Mouse (Mus musculus) heart, embryonic 14.5 days (tissue): ENCODE results near the gene Pik3ca. TPM values are rescaled to one million over a fixed set of nuclear protein-coding genes. Genes with fewer than 3 reads are reported as not detected.

Experiments
- ATAC-seq: fragments of 200-750 bp; cut with Nextera tagmentation; 2 replicates; pipeline ENCODE4 v1.8.0; 2017; ENCODE audit warnings: low read depth, moderate TSS enrichment; ENCODE audit not compliant: insufficient number of reproducible peaks, insufficient read depth, low FRiP score
- H3K27ac ChIP-seq, 2 experiments: fragments of 200-500 bp in 1 of 2; fragments of 300-500 bp in 1 of 2; sonication (generic) in 1 of 2; replicated peaks in 1 of 2; 2 replicates each; pipeline ENCODE4 v1.5.1; 2012 to 2014; ENCODE audit warnings: low read depth in 2 of 2, low read length in 2 of 2, control low read depth in 1 of 2, mild to moderate bottlenecking in 1 of 2, mixed read lengths in 1 of 2; ENCODE audit not compliant: control insufficient read depth in 1 of 2, insufficient read depth in 1 of 2
- H3K27me3 ChIP-seq: fragments of 300-500 bp; sonication (generic); 2 replicates; pipeline ENCODE4 v1.6.1; 2014; ENCODE audit warnings: mild to moderate bottlenecking, low read length, control low read depth; ENCODE audit not compliant: control insufficient read depth, insufficient read depth
- H3K36me3 ChIP-seq: fragments of 300-500 bp; sonication (generic); 2 replicates; pipeline ENCODE4 v1.6.1; 2014; ENCODE audit warnings: mild to moderate bottlenecking, control low read depth, low read length, mixed read lengths; ENCODE audit not compliant: control insufficient read depth, insufficient read depth
- H3K4me1 ChIP-seq, 2 experiments: fragments of 200-500 bp in 1 of 2; fragments of 300-500 bp in 1 of 2; sonication (generic) in 1 of 2; 2 replicates each; pipeline ENCODE4 v1.6.1; 2012 to 2014; ENCODE audit warnings: low read length in 2 of 2, control low read depth in 1 of 2, mixed read lengths in 1 of 2; ENCODE audit not compliant: control insufficient read depth in 2 of 2, insufficient read depth in 2 of 2
- H3K4me2 ChIP-seq: fragments of 300-500 bp; sonication (generic); 2 replicates; pipeline ENCODE4 v1.6.1; 2014; ENCODE audit warnings: mild to moderate bottlenecking, low read length
- H3K4me3 ChIP-seq, 2 experiments: fragments of 200-500 bp in 1 of 2; fragments of 300-500 bp in 1 of 2; sonication (generic) in 1 of 2; 2 replicates each; pipeline ENCODE4 v1.5.1; 2012 to 2014; ENCODE audit warnings: low read length in 2 of 2, mild to moderate bottlenecking in 2 of 2, control low read depth in 1 of 2, low read depth in 1 of 2, moderate library complexity in 1 of 2; ENCODE audit not compliant: control insufficient read depth in 1 of 2, insufficient read depth in 1 of 2
- H3K9ac ChIP-seq: fragments of 300-500 bp; sonication (generic); 2 replicates; pipeline ENCODE4 v1.6.1; 2014; ENCODE audit warnings: mild to moderate bottlenecking, low read length
- H3K9me3 ChIP-seq: fragments of 300-500 bp; sonication (generic); 2 replicates; pipeline ENCODE4 v1.6.1; 2016; ENCODE audit warnings: low read length, control low read depth; ENCODE audit not compliant: control insufficient read depth
- WGBS: fragments of 180-500 bp; shearing (Covaris S2); extraction: QIAGEN DNeasy Blood & Tissue Kit; methylation state at CpG from one replicate; pipeline ENCODE4 v1.1.7; 2014; 5-methylcytosine and 5-hydroxymethylcytosine counted together
- polyA plus RNA-seq: library from polyadenylated mRNA; unstranded; fragments of >200 nt; fragmentation: Nextera tagmentation; extraction: Ambion mirVana; gene quantifications from 2 replicates; pipeline ENCODE4 v1.2.1, GENCODE M21; 2014

Gene Pik3ca
- 14.1 and 17.0 TPM in 2 replicates for polyA plus RNA-seq

- H3K4me2 ChIP-seq = peak within 1 kb of the TSS; percentile 81
- no peaks in the 10 kb centered on the region for H3K36me3 ChIP-seq
- peak within 1 kb of the TSS; percentile 93 for H3K9ac ChIP-seq
- peaks cover 6 to 31% of the 10 kb centered on the region in 2 experiments for H3K4me1 ChIP-seq
- ATAC-seq = peak; percentile 68
- WGBS = under 1% methylated on average over 44 of the region's 65 CpGs
- H3K27me3 ChIP-seq = no peaks in the 10 kb centered on the region
- H3K27ac ChIP-seq = peak within 1 kb of the TSS; percentile 95 to 97
- no peaks in the 10 kb centered on the region for H3K9me3 ChIP-seq
- peak within 1 kb of the TSS; percentile 85 to 86 for H3K4me3 ChIP-seq
Measured at GRCm38 (mm10) chr3:32397461-32398174, at the start of gene Pik3ca. TSS of gene Pik3ca (plus strand) at chr3:32397671.

- WGBS = 86% methylated on average over 6 of the region's 6 CpGs
- ATAC-seq = no peak
- no peaks in the 10 kb centered on the region for H3K27me3 ChIP-seq
- H3K4me1 ChIP-seq = no peaks in the 10 kb centered on the region
- no peak overlapping the region for H3K4me3 ChIP-seq
- H3K4me2 ChIP-seq = no peak overlapping the region
- H3K9me3 ChIP-seq = no peaks in the 10 kb centered on the region
- H3K36me3 ChIP-seq = peaks cover 14% of the 10 kb centered on the region
- no peak overlapping the region for H3K9ac ChIP-seq
- no peak overlapping the region for H3K27ac ChIP-seq
Measured at GRCm38 (mm10) chr3:32347881-32348280, 49.6 kb upstream of the Pik3ca start.

GRCm38 (mm10) chr3:32361221-32361620 is 36.2 kb upstream of the Pik3ca start:
- H3K4me3 ChIP-seq = no peak overlapping the region
- no peak overlapping the region for H3K27ac ChIP-seq
- H3K36me3 ChIP-seq = no peaks in the 10 kb centered on the region
- no peak for ATAC-seq
- H3K27me3 ChIP-seq = no peaks in the 10 kb centered on the region
- peaks cover 8 to 12% of the 10 kb centered on the region in 2 experiments for H3K4me1 ChIP-seq
- H3K4me2 ChIP-seq = no peak overlapping the region
- no peak overlapping the region for H3K9ac ChIP-seq
- WGBS = 62% methylated on average over 6 of the region's 6 CpGs
- H3K9me3 ChIP-seq = no peaks in the 10 kb centered on the region

- peak overlapping the region; percentile 87 for H3K4me2 ChIP-seq
- H3K4me1 ChIP-seq = peaks cover 9 to 13% of the 10 kb centered on the region in 2 experiments
- no peak for ATAC-seq
- no peaks in the 10 kb centered on the region for H3K36me3 ChIP-seq
- no peaks in the 10 kb centered on the region for H3K27me3 ChIP-seq
- peak overlapping the region; percentile 86 for H3K9ac ChIP-seq
- WGBS = 69% methylated on average over 4 of the region's 4 CpGs
- H3K4me3 ChIP-seq = no peak overlapping the region
- no peaks in the 10 kb centered on the region for H3K9me3 ChIP-seq
- H3K27ac ChIP-seq = no peak overlapping the region
Measured at GRCm38 (mm10) chr3:32364195-32364594, 33.3 kb upstream of the Pik3ca start.

GRCm38 (mm10) chr3:32364841-32365545 is 32.5 kb upstream of the Pik3ca start:
- Histone ChIP-seq H3K27me3 (no peaks in the 10 kb centered on the region), H3K9me3 (no peaks in the 10 kb centered on the region), H3K36me3 (no peaks in the 10 kb centered on the region), H3K9ac (peak overlapping the region; percentile 86), H3K4me2 (peak overlapping the region; percentile 87), H3K4me1 (peaks cover 9 to 13% of the 10 kb centered on the region in 2 experiments), H3K4me3 (peak overlapping the region; percentile 77 to 92), H3K27ac (peak overlapping the region; percentile 36 to 74)
- WGBS = under 1% methylated on average over 54 of the region's 54 CpGs
- ATAC-seq = peak; percentile 45; the same call in 1 of the 2 replicates

- WGBS = 2% methylated on average over 38 of the region's 48 CpGs
- H3K27ac ChIP-seq = peak within 1 kb of the TSS; percentile 36 to 74
- ATAC-seq = peak; percentile 58; the same call in 1 of the 2 replicates
- peak within 1 kb of the TSS; percentile 87 for H3K4me2 ChIP-seq
- peaks cover 7 to 13% of the 10 kb centered on the region in 2 experiments for H3K4me1 ChIP-seq
- no peaks in the 10 kb centered on the region for H3K36me3 ChIP-seq
- H3K27me3 ChIP-seq = no peaks in the 10 kb centered on the region
- peak within 1 kb of the TSS; percentile 77 to 92 for H3K4me3 ChIP-seq
- H3K9me3 ChIP-seq = no peaks in the 10 kb centered on the region
- H3K9ac ChIP-seq = peak within 1 kb of the TSS; percentile 86
Measured at GRCm38 (mm10) chr3:32365546-32366245, 31.8 kb upstream of the Pik3ca start, which contains the start of gene Zmat3. TSS of gene Zmat3 (minus strand) at chr3:32366014.

- no peak overlapping the region for H3K27ac ChIP-seq
- no peaks in the 10 kb centered on the region for H3K9me3 ChIP-seq
- H3K27me3 ChIP-seq = no peaks in the 10 kb centered on the region
- peak overlapping the region; percentile 87 for H3K4me2 ChIP-seq
- 58% methylated on average over 17 of the region's 17 CpGs for WGBS
- peak overlapping the region; percentile 77 to 92; a peak in 3 of 4 replicates for H3K4me3 ChIP-seq
- peaks cover 4 to 7% of the 10 kb centered on the region in 2 experiments for H3K4me1 ChIP-seq
- H3K36me3 ChIP-seq = no peaks in the 10 kb centered on the region
- H3K9ac ChIP-seq = peak overlapping the region; percentile 86
- ATAC-seq = no peak
Measured at GRCm38 (mm10) chr3:32366246-32366734, 31.2 kb upstream of the Pik3ca start.
